Mouse (Mus musculus) retina, postnatal 1 day (tissue): ENCODE measurements around the gene Cort.

Experiments
- DNase-seq: peaks from one replicate; pipeline ENCODE4 v3.0.0-alpha.2; 2012

Gene Cort

GRCm38 (mm10) chr4:149091364-149091763, 35.2 kb downstream of the Cort start:
- DNase-seq: no peak

DNA sequence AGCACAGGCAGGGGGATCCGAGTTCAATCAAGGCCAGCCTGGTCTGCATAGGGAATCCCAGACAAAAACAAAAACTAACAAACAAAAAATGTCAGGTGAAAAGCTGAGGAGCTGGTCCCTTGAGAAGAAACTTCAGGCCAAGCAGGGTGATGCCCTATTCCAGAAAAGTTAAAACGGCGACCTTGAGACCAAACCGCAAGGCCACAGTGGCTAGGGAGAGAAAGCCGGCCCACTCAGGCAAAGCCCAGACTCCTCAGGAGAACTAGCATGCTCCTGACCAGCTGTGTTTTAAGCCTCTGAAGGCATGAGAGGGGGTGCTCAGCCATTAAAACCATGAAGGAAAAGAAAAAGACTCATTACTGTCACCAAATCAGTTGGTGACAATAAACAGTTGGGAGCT, 41.2 kb downstream of the Cort start:
- no peak for DNase-seq

DNA sequence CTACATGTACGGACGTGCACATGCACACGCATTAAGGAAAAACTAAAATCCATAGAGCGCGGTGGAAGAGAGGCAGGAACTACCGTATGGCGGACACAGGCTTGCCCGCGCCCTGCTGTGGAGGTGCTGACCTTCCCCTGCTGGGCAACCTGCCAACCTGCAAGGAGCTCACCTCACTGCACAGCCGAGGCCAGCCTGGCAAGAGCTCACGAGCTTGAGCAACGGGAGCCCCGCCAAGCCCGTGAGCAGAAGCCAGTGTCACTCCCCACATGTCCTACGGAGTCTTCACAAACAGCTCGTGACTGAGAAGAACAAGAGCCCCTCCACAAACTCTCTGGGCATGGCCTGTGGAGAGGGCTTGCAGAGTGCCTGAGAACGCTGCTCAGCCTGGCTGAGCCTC, 45.0 kb downstream of the Cort start:
- peak; percentile 39 for DNase-seq

DNA sequence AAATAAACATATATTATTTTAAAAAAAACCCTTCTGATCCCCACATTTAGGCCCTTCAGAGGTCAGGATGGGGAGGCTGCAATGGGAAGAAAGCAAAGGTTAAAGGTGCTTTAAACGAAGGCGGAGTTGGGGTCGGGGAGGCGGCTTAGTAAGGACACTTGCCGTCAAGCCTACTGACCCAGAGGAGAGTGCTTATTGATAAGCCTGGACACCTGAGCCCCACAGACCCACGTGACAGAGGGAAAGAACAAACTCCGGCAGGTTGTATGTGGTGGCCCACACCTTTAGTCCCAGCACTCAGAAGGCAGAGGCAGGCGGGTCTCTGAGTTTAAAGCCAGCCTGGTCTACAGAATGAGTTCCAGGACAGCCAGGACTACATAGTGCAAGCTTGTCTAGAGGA, 46.5 kb downstream of the Cort start:
- DNase-seq: no peak

- DNase-seq: no peak
These were observed 46.9 kb downstream of the Cort start for GRCm38 (mm10) chr4:149079629-149080028.

DNA sequence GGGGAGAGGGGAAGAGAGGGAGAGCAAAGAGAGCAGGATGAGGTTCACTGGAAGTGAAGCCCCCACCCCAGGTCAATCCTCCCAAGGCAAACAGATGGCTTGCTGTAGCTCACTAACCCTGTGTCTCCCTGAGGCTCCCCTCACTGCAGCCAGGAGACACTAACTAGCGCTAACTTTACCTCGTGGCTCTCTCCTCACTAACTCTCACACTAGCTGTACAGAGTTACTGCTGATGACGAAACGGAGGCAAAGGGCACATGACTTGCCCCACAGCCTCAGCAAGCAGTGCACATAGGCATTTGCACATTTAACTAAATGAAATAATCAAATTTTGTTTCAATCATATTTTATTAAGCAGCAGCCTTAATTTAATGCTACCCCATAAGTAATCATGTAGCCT, 48.3 kb downstream of the Cort start:
- DNase-seq: no peak

DNA sequence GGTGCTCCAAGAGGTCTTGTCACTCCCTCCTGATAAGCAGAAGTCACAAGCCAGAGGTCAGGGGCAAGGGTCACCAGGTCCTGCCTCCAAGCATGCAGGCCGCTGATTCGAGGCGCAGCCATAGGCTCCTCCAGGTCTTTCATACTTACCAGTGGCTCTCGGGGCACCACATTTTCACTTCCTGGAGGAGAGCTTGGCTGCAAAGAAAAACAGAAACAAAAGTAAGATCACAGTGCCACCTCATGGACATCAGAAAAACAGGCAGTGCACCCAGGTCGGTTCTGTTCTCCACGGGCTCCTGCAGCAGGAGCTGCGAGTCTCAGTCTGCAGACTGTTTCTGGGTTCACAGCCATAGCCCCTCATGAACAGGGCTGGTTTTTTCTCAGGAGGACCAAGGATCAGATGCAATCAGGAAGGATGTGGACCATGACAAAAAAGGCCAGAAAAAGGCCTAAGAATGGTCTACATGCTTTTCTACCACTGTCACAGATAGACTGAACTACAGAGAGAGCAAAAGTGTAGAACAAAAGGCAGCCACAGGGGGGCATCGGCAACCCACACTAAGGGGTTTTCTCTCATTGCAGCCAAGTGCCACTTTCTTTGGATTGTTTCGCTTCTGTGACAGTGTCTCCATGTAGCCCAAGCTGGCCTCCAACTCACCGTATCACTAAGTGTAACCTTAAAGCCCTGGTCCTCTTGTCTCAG, 50.5 kb downstream of the Cort start:
- peak; percentile 89 for DNase-seq

DNA sequence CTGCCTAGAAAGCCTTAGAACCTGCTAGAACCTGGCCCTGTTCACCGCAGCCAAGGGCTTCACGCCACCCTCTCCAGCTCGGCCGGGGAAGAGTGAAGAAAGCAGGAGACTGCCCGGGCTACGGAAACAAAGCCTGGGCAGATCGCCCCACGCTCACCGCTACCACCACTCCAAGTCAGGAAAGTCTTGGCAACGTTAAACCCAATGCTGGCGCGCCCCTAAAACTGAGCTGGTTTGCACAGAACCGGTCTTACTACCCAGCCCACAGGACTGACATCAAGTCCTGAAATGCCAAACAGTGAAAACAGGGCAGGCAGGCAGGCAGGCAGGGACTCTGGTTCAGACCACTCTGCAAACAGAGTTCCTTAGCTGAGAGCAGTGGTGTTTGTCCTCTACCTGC, 51.5 kb downstream of the Cort start:
- DNase-seq: no peak
